Mouse (Mus musculus) CD4-positive naive resting alpha-beta T cell, adult 57 days (primary cell): ENCODE measurements around the gene Rbp4. TPM values are rescaled to one million over a fixed set of nuclear protein-coding genes. Genes with fewer than 3 reads are reported as not detected.

Experiments
- total RNA-seq: library from RNA; stranded (reverse); gene quantifications from one replicate; pipeline ENCODE4 v1.2.4, GENCODE M21; 2023

Rbp4 gene
- not detected for total RNA-seq

DNA sequence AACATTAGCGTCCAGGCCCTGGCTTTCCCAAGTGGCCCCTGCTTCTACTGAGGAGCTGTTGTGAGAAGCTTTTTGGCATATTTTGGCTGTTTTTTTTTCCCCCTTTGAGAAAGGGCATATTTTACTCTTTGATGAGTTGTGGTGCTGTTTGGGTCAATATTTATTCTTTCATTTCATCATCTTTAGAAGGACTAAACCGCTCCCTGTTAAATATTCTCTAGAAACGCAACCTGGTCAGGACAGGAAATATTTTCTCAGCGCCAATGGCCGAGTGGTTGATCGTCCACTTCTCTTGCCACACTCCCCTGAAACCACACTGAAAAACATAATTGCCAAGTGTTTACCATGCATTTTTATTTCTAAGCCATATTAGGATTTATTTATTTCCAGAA is at the start of gene Rbp4:
Rbp4 (minus strand) TSS at position 63 of the 392 bp plus-strand sequence.

DNA sequence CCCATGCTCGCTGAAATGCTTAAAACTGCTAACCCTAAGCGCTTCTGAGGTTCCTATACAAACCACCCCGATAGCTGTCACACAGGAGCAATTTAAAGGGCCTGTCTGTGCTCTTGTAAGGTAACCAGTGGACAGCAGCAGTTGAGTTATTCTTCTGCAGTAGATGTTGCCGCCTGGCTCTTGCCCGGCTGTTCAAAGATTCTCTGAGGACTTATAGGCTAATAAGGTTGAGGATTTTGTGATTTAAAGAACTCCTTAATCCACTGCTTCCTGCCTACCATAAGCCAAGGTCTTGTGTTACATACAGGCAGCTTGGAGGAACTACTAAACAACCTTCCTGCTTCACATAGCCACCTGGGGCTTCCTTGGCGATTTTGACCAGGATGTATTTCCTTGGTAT is 7.4 kb upstream of the Rbp4 start, which contains the start of gene Pde6c:
Pde6c (plus strand) TSS at position 301 of the 400 bp plus-strand sequence.

DNA sequence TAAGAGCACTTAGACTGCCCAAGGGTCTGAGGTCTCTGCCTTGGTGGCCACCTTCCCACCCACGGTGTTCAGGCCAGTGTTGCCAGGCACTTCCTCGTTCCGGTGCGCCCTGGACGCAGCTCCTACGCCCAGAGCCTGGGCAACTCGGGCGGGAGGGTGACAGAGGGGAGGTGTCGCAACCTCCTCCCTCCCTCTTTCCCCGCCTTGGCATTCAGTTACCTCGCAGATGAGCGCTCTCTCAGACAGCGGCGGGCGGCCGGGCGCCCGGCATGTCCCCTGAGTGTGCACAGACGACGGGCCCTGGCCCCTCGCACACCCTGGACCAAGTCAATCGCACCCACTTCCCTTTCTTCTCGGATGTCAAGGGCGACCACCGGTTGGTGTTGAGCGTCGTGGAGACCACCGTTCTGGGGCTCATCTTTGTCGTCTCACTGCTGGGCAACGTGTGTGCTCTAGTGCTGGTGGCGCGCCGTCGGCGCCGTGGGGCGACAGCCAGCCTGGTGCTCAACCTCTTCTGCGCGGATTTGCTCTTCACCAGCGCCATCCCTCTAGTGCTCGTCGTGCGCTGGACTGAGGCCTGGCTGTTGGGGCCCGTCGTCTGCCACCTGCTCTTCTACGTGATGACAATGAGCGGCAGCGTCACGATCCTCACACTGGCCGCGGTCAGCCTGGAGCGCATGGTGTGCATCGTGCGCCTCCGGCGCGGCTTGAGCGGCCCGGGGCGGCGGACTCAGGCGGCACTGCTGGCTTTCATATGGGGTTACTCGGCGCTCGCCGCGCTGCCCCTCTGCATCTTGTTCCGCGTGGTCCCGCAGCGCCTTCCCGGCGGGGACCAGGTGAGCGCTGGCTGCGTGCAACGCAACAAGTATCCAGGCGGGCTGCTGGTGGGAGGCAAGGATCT is 28.0 kb downstream of the Rbp4 start, which contains the start of gene Ffar4:
Ffar4 (plus strand) TSS at position 214 of the 901 bp plus-strand sequence.

Other genes with a start within 250 kb of the Rbp4 start
- gene Myof, start 81.7 kb downstream of the Rbp4 start, total RNA-seq, result 3.2 TPM
- 0.47 TPM for gene Cep55, start 70.3 kb downstream of the Rbp4 start, total RNA-seq
- not detected for gene Ffar4, start 28.2 kb downstream of the Rbp4 start, total RNA-seq
- gene Pde6c, start 7.5 kb upstream of the Rbp4 start, total RNA-seq, result not detected
- 22.1 TPM for gene Fra10ac1, start 98.9 kb upstream of the Rbp4 start, total RNA-seq
- not detected for gene Lgi1, start 139.3 kb upstream of the Rbp4 start, total RNA-seq